Mouse (Mus musculus) limb, embryonic 13.5 days (tissue): Measurements from ENCODE around the gene Tmpo. TPM values are rescaled to one million over a fixed set of nuclear protein-coding genes. Genes with fewer than 3 reads are reported as not detected.
A peak's percentile ranks its signal among the peaks of the same experiment; 100 is the strongest.

Experiments
- ATAC-seq: fragments of 200-750 bp; cut with Nextera tagmentation; 2 replicates; pipeline ENCODE4 v1.8.0; 2017; ENCODE audit warnings: low read depth, moderate number of reproducible peaks, moderate TSS enrichment; ENCODE audit not compliant: low FRiP score
- H3K27ac ChIP-seq: fragments of 300-500 bp; sonication (generic); 2 replicates; pipeline ENCODE4 v1.5.1; 2015; ENCODE audit warnings: inconsistent platforms, mild to moderate bottlenecking, moderate library complexity
- H3K27me3 ChIP-seq: fragments of 300-500 bp; sonication (generic); 2 replicates; pipeline ENCODE4 v1.6.1; 2015; ENCODE audit warnings: mild to moderate bottlenecking, inconsistent platforms
- H3K36me3 ChIP-seq: fragments of 300-500 bp; sonication (generic); 2 replicates; pipeline ENCODE4 v1.6.1; 2015; ENCODE audit warnings: inconsistent platforms, mild to moderate bottlenecking, moderate library complexity
- H3K4me1 ChIP-seq: fragments of 300-500 bp; sonication (generic); 2 replicates; pipeline ENCODE4 v1.6.1; 2015; ENCODE audit warnings: inconsistent platforms
- H3K4me2 ChIP-seq: fragments of 300-500 bp; sonication (generic); replicated peaks from 2 replicates; pipeline ENCODE4 v1.6.1; 2015; ENCODE audit warnings: inconsistent platforms, mild to moderate bottlenecking, moderate library complexity
- H3K4me3 ChIP-seq: fragments of 300-500 bp; sonication (generic); 2 replicates; pipeline ENCODE4 v1.5.1; 2015; ENCODE audit warnings: moderate library complexity, mild to moderate bottlenecking, inconsistent platforms
- H3K9ac ChIP-seq: fragments of 300-500 bp; sonication (generic); 2 replicates; pipeline ENCODE4 v1.6.1; 2015; ENCODE audit warnings: mild to moderate bottlenecking, inconsistent platforms
- H3K9me3 ChIP-seq: fragments of 300-500 bp; sonication (generic); 2 replicates; pipeline ENCODE4 v1.6.1; 2016; ENCODE audit warnings: inconsistent platforms
- WGBS: fragments of 180-500 bp; shearing (Covaris S2); methylation state at CpG from one replicate; pipeline ENCODE4 v1.1.7; 2015; 5-methylcytosine and 5-hydroxymethylcytosine counted together
- polyA plus RNA-seq: library from polyadenylated mRNA; unstranded; fragments of >200 nt; fragmentation: Nextera tagmentation; extraction: Ambion mirVana; gene quantifications from 2 replicates; pipeline ENCODE4 v1.2.1, GENCODE M21; 2015

Gene Tmpo
- 273 and 275 TPM in 2 replicates for polyA plus RNA-seq

- Histone ChIP-seq H3K27ac (peak within 1 kb of the TSS; percentile 99), H3K36me3 (no peaks in the 10 kb centered on the region), H3K4me2 (peak within 1 kb of the TSS; percentile 63), H3K27me3 (no peaks in the 10 kb centered on the region), H3K4me1 (peaks cover 24% of the 10 kb centered on the region), H3K9me3 (no peaks in the 10 kb centered on the region), H3K4me3 (peak within 1 kb of the TSS; percentile 51), H3K9ac (peak within 1 kb of the TSS; percentile 72)
- 8% methylated on average over 18 of the region's 18 CpGs for WGBS
- no peak for ATAC-seq
These were observed at the start of gene Tmpo for GRCm38 (mm10) chr10:91180761-91181460. Gene Tmpo, minus strand, starts transcription at chr10:91181315.

DNA sequence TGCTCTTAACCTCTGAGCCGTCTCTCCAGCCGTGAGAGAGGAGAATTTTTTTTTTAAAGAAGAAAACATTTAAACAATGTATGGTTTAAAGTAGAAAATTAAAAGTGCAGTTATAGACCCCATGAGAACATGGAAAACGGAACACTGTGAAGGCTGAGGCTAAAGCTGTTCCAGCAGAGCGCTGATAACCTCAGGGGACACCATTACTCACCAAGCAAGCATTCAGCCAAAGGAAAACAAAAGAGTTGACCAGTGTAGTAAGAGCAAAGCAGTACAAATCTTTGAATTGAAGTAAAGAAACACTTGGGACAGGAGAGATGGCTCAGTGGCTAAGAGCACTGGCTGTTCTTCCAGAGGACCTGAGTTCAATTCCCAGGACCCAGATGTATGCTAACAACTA, 49.3 kb upstream of the Tmpo start:
- WGBS: 31% methylated on average over 4 of the region's 4 CpGs
- H3K27me3 ChIP-seq: no peaks in the 10 kb centered on the region
- ATAC-seq: 0 out of 2 replicates have a peak, but pooled peaks have one; percentile 29

DNA sequence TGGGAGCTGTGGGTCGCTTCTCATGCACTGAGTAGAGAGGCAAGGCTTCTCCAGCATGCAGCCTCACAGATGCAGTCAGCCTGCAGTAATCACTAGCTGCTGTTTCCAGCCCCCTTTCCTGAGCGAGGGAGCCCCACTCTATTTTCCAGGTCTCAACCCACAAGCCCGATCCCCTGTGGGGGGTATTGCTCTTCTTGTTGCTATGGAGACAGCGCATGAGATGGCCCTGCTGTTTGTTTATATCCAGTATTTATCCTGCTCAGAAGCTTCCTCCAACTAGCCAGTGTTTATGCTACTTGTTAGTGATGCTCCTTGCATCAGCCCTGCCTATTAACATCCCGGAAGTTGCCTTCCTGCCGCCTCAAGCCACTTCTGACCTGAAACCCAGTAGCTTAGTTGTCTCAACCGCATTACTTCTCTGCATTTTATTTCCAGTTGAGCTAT, 48.4 kb upstream of the Tmpo start:
- Histone ChIP-seq H3K27ac (peak overlapping the region; percentile 90), H3K4me2 (peak overlapping the region; percentile 52), H3K9me3 (no peaks in the 10 kb centered on the region), H3K27me3 (no peaks in the 10 kb centered on the region), H3K36me3 (no peaks in the 10 kb centered on the region), H3K9ac (no peak overlapping the region), H3K4me3 (peak overlapping the region; percentile 15), H3K4me1 (peaks cover 45% of the 10 kb centered on the region)
- ATAC-seq: peak; percentile 74
- WGBS: 11% methylated on average over 7 of the region's 7 CpGs

More for the DNA sequence above, 49.3 kb upstream of the Tmpo start:
- Histone ChIP-seq H3K36me3 (no peaks in the 10 kb centered on the region), H3K4me1 (peaks cover 46% of the 10 kb centered on the region), H3K9ac (no peak overlapping the region), H3K4me3 (no peak overlapping the region), H3K9me3 (no peaks in the 10 kb centered on the region), H3K4me2 (no peak overlapping the region), H3K27ac (peak overlapping the region; percentile 90; the same call in 1 of the 2 replicates)

DNA sequence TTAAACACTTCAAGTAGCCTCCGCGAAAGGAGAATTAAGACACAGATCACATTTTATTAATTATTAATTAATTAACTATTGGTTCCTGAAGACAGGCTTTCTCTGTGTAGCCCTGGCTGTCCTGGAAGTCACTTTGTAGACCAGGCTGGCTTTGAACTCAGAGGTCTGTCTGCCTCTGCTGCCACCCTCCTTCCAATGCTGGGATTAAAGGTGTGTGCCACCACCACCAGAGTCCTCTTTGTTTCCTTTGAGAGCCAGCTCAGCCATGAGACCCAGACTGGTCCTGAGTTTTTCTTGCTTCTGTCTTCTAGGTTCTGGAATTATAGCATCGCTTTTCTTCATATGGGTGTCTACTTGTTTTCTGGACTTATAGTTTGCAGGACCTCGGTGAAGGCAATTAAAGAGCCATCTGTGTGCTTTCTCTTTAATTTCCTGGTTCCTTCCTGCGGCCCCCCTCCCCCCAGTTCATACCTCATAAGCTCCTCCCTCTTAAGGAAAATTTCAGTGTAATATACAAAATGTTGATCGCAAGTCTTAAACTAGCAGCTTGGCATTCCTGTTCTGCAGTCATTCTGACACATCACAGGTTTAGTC, 47.9 kb upstream of the Tmpo start:
- ATAC-seq: 0 out of 2 replicates have a peak, but pooled peaks have one; percentile 30
- peaks cover 40% of the 10 kb centered on the region for H3K4me1 ChIP-seq
- H3K9me3 ChIP-seq: no peaks in the 10 kb centered on the region
- no peaks in the 10 kb centered on the region for H3K27me3 ChIP-seq
- 39% methylated on average over 6 of the region's 6 CpGs for WGBS
- peak overlapping the region; percentile 15 for H3K4me3 ChIP-seq
- no peak overlapping the region for H3K9ac ChIP-seq
- peak overlapping the region; percentile 90 for H3K27ac ChIP-seq
- peak overlapping the region; percentile 52 for H3K4me2 ChIP-seq
- H3K36me3 ChIP-seq: no peaks in the 10 kb centered on the region

- Histone ChIP-seq H3K4me3 (no peak overlapping the region), H3K27me3 (no peaks in the 10 kb centered on the region), H3K4me1 (peaks cover 59% of the 10 kb centered on the region), H3K36me3 (no peaks in the 10 kb centered on the region), H3K27ac (peak overlapping the region; percentile 65), H3K9ac (no peak overlapping the region), H3K9me3 (no peaks in the 10 kb centered on the region), H3K4me2 (no peak overlapping the region)
- peak; percentile 38 for ATAC-seq
- 37% methylated on average over 4 of the region's 4 CpGs for WGBS
These were observed 45.9 kb upstream of the Tmpo start for GRCm38 (mm10) chr10:91227034-91227433.

- 14% methylated on average over 9 of the region's 9 CpGs for WGBS
- Histone ChIP-seq H3K4me3 (no peak overlapping the region), H3K27ac (peak overlapping the region; percentile 67; the same call in 1 of the 2 replicates), H3K27me3 (no peaks in the 10 kb centered on the region), H3K36me3 (no peaks in the 10 kb centered on the region), H3K9me3 (no peaks in the 10 kb centered on the region), H3K9ac (no peak overlapping the region), H3K4me1 (peaks cover 41% of the 10 kb centered on the region), H3K4me2 (peak overlapping the region; percentile 31)
- peak; percentile 91 for ATAC-seq
These were observed 41.5 kb upstream of the Tmpo start for GRCm38 (mm10) chr10:91222398-91223236.

DNA sequence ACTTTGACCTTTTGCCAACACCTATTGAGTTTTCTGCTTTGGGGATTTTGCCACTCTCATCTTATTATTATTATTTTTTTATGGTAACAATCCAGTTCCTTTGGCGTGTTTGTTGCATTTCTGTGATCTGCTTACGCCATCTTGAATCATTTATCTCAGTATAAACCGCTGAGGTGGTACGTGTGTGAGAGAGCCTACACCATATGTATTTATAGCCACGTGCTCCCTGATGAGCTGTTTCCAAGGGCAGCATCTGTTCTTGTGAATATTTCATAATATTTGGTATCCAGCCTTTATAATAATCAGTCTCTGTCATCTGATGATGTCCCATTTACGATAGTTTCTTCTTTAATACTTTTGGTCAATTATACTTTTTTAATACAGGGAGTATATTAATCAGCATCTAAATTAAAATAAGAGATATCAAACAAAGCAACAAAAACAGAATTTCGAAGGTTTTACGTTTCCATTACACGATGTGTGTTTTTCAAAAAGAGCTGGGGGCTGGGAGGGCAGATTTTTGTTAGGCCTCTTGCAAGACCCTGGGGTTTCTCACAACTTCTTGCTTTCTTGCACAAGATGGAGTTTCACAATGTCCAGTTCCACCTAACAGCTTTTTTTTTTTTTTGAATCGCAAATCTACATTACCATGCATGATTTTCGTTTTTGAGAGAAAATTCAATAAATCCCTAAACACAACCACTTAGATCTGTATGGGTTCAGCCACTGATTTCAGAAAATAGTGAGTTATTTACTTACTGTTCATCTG, 28.0 kb upstream of the Tmpo start:
- no peaks in the 10 kb centered on the region for H3K36me3 ChIP-seq
- peaks cover 24% of the 10 kb centered on the region for H3K4me1 ChIP-seq
- H3K27ac ChIP-seq: peak overlapping the region; percentile 75
- no peak overlapping the region for H3K4me3 ChIP-seq
- peak overlapping the region; percentile 23; the same call in 1 of the 2 replicates for H3K4me2 ChIP-seq
- no peaks in the 10 kb centered on the region for H3K27me3 ChIP-seq
- 58% methylated on average over 11 of the region's 11 CpGs for WGBS
- H3K9me3 ChIP-seq: no peaks in the 10 kb centered on the region
- H3K9ac ChIP-seq: no peak overlapping the region
- peak; percentile 86 for ATAC-seq

DNA sequence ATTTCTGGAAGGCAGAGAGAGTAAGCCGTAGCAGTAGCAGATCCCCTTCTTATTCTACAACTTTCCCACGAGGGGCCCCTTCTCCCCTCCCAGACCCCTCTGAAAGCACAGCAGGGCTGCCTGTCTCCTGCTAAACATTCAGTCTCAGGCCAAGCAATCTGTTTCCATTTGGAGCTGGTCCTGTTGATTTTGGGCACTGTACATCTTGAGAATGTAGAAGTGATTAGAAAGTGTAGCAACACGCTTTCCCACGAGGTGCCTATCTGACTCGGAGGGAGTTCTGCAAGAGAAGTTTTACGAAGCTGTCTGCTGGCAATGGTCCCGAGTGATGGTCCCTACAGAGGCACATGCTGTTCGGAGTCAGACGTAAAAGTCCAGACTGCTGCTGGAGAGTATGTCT, 27.3 kb upstream of the Tmpo start:
- H3K36me3 ChIP-seq: no peaks in the 10 kb centered on the region
- no peak overlapping the region for H3K4me3 ChIP-seq
- H3K4me1 ChIP-seq: peaks cover 20% of the 10 kb centered on the region
- H3K9ac ChIP-seq: no peak overlapping the region
- no peaks in the 10 kb centered on the region for H3K27me3 ChIP-seq
- WGBS: 23% methylated on average over 9 of the region's 9 CpGs
- peak; percentile 90 for ATAC-seq
- H3K9me3 ChIP-seq: no peaks in the 10 kb centered on the region
- H3K27ac ChIP-seq: peak overlapping the region; percentile 75
- H3K4me2 ChIP-seq: peak overlapping the region; percentile 23; the same call in 1 of the 2 replicates

DNA sequence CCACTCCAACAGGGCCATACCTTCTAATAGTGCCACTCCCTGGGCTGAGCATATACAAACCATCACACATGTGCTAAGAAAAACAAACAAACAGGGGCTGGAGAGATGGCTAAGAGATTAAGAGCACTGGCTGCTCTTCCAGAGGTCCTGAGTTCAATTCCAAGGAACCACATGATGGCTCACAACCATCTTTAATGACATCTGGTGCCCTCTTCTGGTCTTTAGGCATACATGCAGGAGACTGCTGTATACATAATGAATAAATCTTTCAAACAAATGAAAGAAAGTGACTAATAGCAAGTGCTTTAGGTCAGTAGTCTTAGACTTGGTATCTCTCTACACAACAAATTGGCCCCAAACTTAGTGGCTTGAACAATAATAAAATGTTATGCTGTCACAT, 26.2 kb upstream of the Tmpo start:
- Histone ChIP-seq H3K4me1 (peaks cover 11% of the 10 kb centered on the region), H3K9me3 (no peaks in the 10 kb centered on the region), H3K9ac (no peak overlapping the region), H3K4me2 (no peak overlapping the region), H3K27ac (peak overlapping the region; percentile 75), H3K27me3 (no peaks in the 10 kb centered on the region), H3K4me3 (no peak overlapping the region), H3K36me3 (no peaks in the 10 kb centered on the region)
- ATAC-seq: no peak

DNA sequence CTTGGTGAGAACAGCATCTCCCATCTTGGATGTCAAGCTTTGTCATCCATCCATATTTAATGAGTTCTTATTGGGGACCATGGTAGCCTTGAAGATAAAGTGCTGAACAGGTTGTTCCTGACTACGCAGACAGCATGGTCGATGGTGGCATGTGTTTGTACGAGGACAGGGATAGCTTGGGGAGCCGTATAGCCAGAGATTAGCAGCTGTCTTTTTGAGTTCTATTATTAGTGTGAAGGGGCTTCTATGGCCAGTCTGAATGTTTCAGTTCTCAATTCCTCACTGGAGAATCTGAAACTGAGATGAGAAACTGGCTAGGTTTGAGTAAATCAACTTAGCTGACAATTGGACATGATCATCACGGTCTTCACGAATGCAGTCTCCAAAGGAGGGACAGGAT, 24.5 kb upstream of the Tmpo start:
- no peak overlapping the region for H3K27ac ChIP-seq
- 0 out of 2 replicates have a peak, but pooled peaks cover 8% of the 10 kb centered on the region for H3K9me3 ChIP-seq
- H3K4me3 ChIP-seq: no peak overlapping the region
- H3K36me3 ChIP-seq: no peaks in the 10 kb centered on the region
- 89% methylated on average over 6 of the region's 6 CpGs for WGBS
- H3K4me1 ChIP-seq: peaks cover 11% of the 10 kb centered on the region
- no peaks in the 10 kb centered on the region for H3K27me3 ChIP-seq
- no peak for ATAC-seq
- no peak overlapping the region for H3K4me2 ChIP-seq
- no peak overlapping the region for H3K9ac ChIP-seq

- Histone ChIP-seq H3K4me1 (no peaks in the 10 kb centered on the region), H3K27ac (no peak overlapping the region), H3K4me3 (no peak overlapping the region), H3K9me3 (0 out of 2 replicates have a peak, but pooled peaks cover 9% of the 10 kb centered on the region), H3K4me2 (no peak overlapping the region), H3K9ac (no peak overlapping the region), H3K27me3 (no peaks in the 10 kb centered on the region), H3K36me3 (no peaks in the 10 kb centered on the region)
- ATAC-seq: no peak
- 90% methylated on average over 3 of the region's 3 CpGs for WGBS
These were observed 19.5 kb upstream of the Tmpo start for GRCm38 (mm10) chr10:91200581-91200980.
